20 mouse cellular contexts compared by ENCODE assay signal in genomic region chr2:33628791-33629190, GRCm38 (mm10). TPM values are rescaled to one million over a fixed set of nuclear protein-coding genes. Genes with fewer than 3 reads are reported as not detected.
DNase-seq lines count a peak whose midpoint lies in the region; ATAC-seq and TF ChIP-seq lines count a peak whose summit lies in the region.
"Had no signal": no experiment of that assay in that cellular context is flagged by ENCODE, and none has a peak within 500 bp of the region (broad histone marks: within the 10 kb centered on the region; RNA-seq: fewer than 3 reads in every experiment).

No protein-coding gene starts in this region.

- no peak for TF ChIP-seq POLR2A in limb, embryonic 14.5 days (IDR thresholded peaks at IDR 0.05; ENCODE audit: borderline replicate concordance, extremely low read depth, insufficient read depth, insufficient read length)

- TF ChIP-seq CTCF in forebrain, postnatal 0 days (IDR thresholded peaks at IDR 0.05; ENCODE audit: low read depth) = no peak
- no peak for TF ChIP-seq CTCF in kidney, postnatal 0 days (IDR thresholded peaks at IDR 0.05; ENCODE audit: low read depth)

- H3K36me3 ChIP-seq in forebrain, embryonic 10.5 days (replicated peaks) = no peaks in the 10 kb centered on the region
- no peaks in the 10 kb centered on the region for H3K36me3 ChIP-seq in forebrain, postnatal 0 days (ENCODE audit: insufficient read depth)
- H3K36me3 ChIP-seq in kidney, postnatal 0 days (ENCODE audit: insufficient read depth, low read length) = no peaks in the 10 kb centered on the region
- H3K36me3 ChIP-seq in embryonic facial prominence, embryonic 10.5 days (replicated peaks) = no peaks in the 10 kb centered on the region
- H3K36me3 ChIP-seq in limb, embryonic 14.5 days (ENCODE audit: control insufficient read depth, insufficient read depth, low read length) = peaks cover 3% of the 10 kb centered on the region; the same call in 1 of the 2 replicates
- H3K36me3 ChIP-seq: G1E; heart, embryonic 15.5 days; liver, embryonic 13.5 days; lung, embryonic 15.5 days had no signal

- under 1% methylated on average over 16 of the region's 16 CpGs for WGBS in forebrain, embryonic 10.5 days
- whole genome bisulfite sequencing in forebrain, postnatal 0 days = 5% methylated on average over 16 of the region's 16 CpGs
- 2% methylated on average over 16 of the region's 16 CpGs for WGBS in kidney, postnatal 0 days
- under 1% methylated on average over 16 of the region's 16 CpGs for WGBS in embryonic facial prominence, embryonic 10.5 days
- 5% methylated on average over 16 of the region's 16 CpGs for WGBS in limb, embryonic 14.5 days

- H3K4me3 ChIP-seq in forebrain, embryonic 10.5 days = peak overlapping the region; percentile 9; the same call in 1 of the 2 replicates
- no peak overlapping the region for H3K4me3 ChIP-seq in forebrain, postnatal 0 days (ENCODE audit: low read depth, low read length)
- no peak overlapping the region for H3K4me3 ChIP-seq in kidney, postnatal 0 days (replicated peaks; ENCODE audit: low read depth, low read length)
- peak overlapping the region; percentile 35 for H3K4me3 ChIP-seq in embryonic facial prominence, embryonic 10.5 days
- 0 out of 2 replicates have a peak overlapping the region, but pooled peaks have one; percentile 2 for H3K4me3 ChIP-seq in limb, embryonic 14.5 days (replicated peaks; ENCODE audit: low read length)
- H3K4me3 ChIP-seq: heart, embryonic 15.5 days; liver, embryonic 13.5 days; lung, embryonic 15.5 days had no signal

- no peak overlapping the region for H3K9ac ChIP-seq in forebrain, postnatal 0 days
- H3K9ac ChIP-seq in kidney, postnatal 0 days (ENCODE audit: low read depth, low read length) = no peak overlapping the region
- peak overlapping the region; percentile 95; the same call in 1 of the 2 replicates for H3K9ac ChIP-seq in limb, embryonic 14.5 days (ENCODE audit: low read depth, low read length, severe bottlenecking)
- H3K9ac ChIP-seq: heart, embryonic 15.5 days; liver, embryonic 13.5 days; lung, embryonic 15.5 days had no signal

- intact Hi-C loops in gastrocnemius, postnatal 14 days (cut with DNase I; ENCODE audit: low total_unique reads) = no loop called here

- H3K27ac ChIP-seq in forebrain, embryonic 10.5 days = 0 out of 2 replicates have a peak overlapping the region, but pooled peaks have one; percentile 54
- H3K27ac ChIP-seq in forebrain, postnatal 0 days (ENCODE audit: low read depth, low read length) = no peak overlapping the region
- H3K27ac ChIP-seq in kidney, postnatal 0 days = no peak overlapping the region
- peak overlapping the region; percentile 55; the same call in 1 of the 2 replicates for H3K27ac ChIP-seq in embryonic facial prominence, embryonic 10.5 days (replicated peaks)
- no peak overlapping the region for H3K27ac ChIP-seq in limb, embryonic 14.5 days (replicated peaks; ENCODE audit: low read depth, low read length)
- H3K27ac ChIP-seq: heart, embryonic 15.5 days; liver, embryonic 13.5 days; lung, embryonic 15.5 days had no signal

- no peaks in the 10 kb centered on the region for H3K9me3 ChIP-seq in forebrain, embryonic 10.5 days
- no peaks in the 10 kb centered on the region for H3K9me3 ChIP-seq in forebrain, postnatal 0 days (ENCODE audit: low read length)
- H3K9me3 ChIP-seq in kidney, postnatal 0 days (replicated peaks; ENCODE audit: low read length) = no peaks in the 10 kb centered on the region
- H3K9me3 ChIP-seq in embryonic facial prominence, embryonic 10.5 days = no peaks in the 10 kb centered on the region
- H3K9me3 ChIP-seq in limb, embryonic 14.5 days (ENCODE audit: control insufficient read depth, low read length) = no peaks in the 10 kb centered on the region
- H3K9me3 ChIP-seq: G1E; heart, embryonic 15.5 days; liver, embryonic 13.5 days; lung, embryonic 15.5 days had no signal

- peaks cover 100% of the 10 kb centered on the region for H3K27me3 ChIP-seq in forebrain, embryonic 10.5 days (ENCODE audit: poor library complexity, severe bottlenecking)
- peaks cover 77% of the 10 kb centered on the region for H3K27me3 ChIP-seq in forebrain, postnatal 0 days (ENCODE audit: insufficient read depth, low read length)
- peaks cover 57% of the 10 kb centered on the region for H3K27me3 ChIP-seq in kidney, postnatal 0 days (ENCODE audit: insufficient read depth, low read length)
- H3K27me3 ChIP-seq in embryonic facial prominence, embryonic 10.5 days (replicated peaks; ENCODE audit: low read depth, poor library complexity, severe bottlenecking) = peaks cover 100% of the 10 kb centered on the region
- peaks cover 49% of the 10 kb centered on the region for H3K27me3 ChIP-seq in limb, embryonic 14.5 days (ENCODE audit: control insufficient read depth, insufficient read depth, low read length)

- no peak for ATAC-seq in forebrain, postnatal 0 days
- ATAC-seq in kidney, postnatal 0 days (replicated peaks; ENCODE audit: low FRiP score, low read depth) = peak; percentile 83
- no peak for ATAC-seq in limb, embryonic 14.5 days (ENCODE audit: low FRiP score, low read depth)
- ATAC-seq: CD4-positive, CD25-positive, alpha-beta regulatory T cell, adult 4 months; forebrain, embryonic 16.5 days had no signal

- H3K4me1 ChIP-seq in forebrain, embryonic 10.5 days = peaks cover 86% of the 10 kb centered on the region
- no peaks in the 10 kb centered on the region for H3K4me1 ChIP-seq in forebrain, postnatal 0 days (ENCODE audit: insufficient read depth)
- H3K4me1 ChIP-seq in kidney, postnatal 0 days (replicated peaks; ENCODE audit: insufficient read depth, low read length) = peaks cover 26% of the 10 kb centered on the region
- peaks cover 89% of the 10 kb centered on the region for H3K4me1 ChIP-seq in embryonic facial prominence, embryonic 10.5 days
- H3K4me1 ChIP-seq in limb, embryonic 14.5 days (ENCODE audit: control insufficient read depth, insufficient read depth, low read length) = peaks cover 43% of the 10 kb centered on the region
- H3K4me1 ChIP-seq: liver, embryonic 13.5 days had no signal

- no peak overlapping the region for H3K4me2 ChIP-seq in forebrain, postnatal 0 days (ENCODE audit: low read depth)
- no peak overlapping the region for H3K4me2 ChIP-seq in kidney, postnatal 0 days (ENCODE audit: low read length)
- peak overlapping the region; percentile 64; the same call in 1 of the 2 replicates for H3K4me2 ChIP-seq in limb, embryonic 14.5 days (replicated peaks; ENCODE audit: low read depth, low read length, severe bottlenecking)
- H3K4me2 ChIP-seq: heart, embryonic 15.5 days; liver, embryonic 13.5 days; lung, embryonic 15.5 days had no signal

- peak; percentile 58 for DNase-seq in forebrain, embryonic 10.5 days (ENCODE audit: extremely low spot score, low spot score)
- no peak for DNase-seq in forebrain, postnatal 0 days
- DNase-seq in kidney, postnatal 0 days (ENCODE audit: low spot score) = peak; percentile 87
- no peak for DNase-seq in kidney, adult 8-10 months
- DNase-seq in embryonic facial prominence, embryonic 10.5 days (ENCODE audit: low spot score) = peak; percentile 77
- no peak for DNase-seq in limb, embryonic 14.5 days (ENCODE audit: low spot score)
- no peak for DNase-seq in gastrocnemius, postnatal 14 days
- DNase-seq in layer of hippocampus, postnatal 14 days (ENCODE audit: low spot score in 2 of 2) = no peak
- DNase-seq: cerebellum, adult 9-10 months; heart, adult 18-20 months; kidney, adult 9 months; liver, embryonic 13.5 days; retina, postnatal 1 day; right cerebral cortex, postnatal 4 days; thymus, postnatal 4 days had no signal

RNA-seq across cellular contexts. Expression of gene Lmx1b, which starts 11.5 kb away (rescaled TPM):
- 1.3 and 1.5 TPM in 2 replicates for polyA plus RNA-seq in forebrain, embryonic 10.5 days (2016; fragmentation: Nextera tagmentation; extraction: Ambion mirVana)
- 0.54 and 2.0 TPM in 2 replicates for total RNA-seq in forebrain, postnatal 0 days (2014; rRNA removed)
- 0.05 and 0.24 TPM in 2 replicates for polyA plus RNA-seq in forebrain, postnatal 0 days (2015; fragmentation: Nextera tagmentation; extraction: Ambion mirVana)
- polyA plus RNA-seq in kidney, postnatal 0 days (2015; fragmentation: Nextera tagmentation; extraction: Ambion mirVana) = 0.82 and 0.88 TPM in 2 replicates
- 0.85 and 0.99 TPM in 2 replicates for polyA plus RNA-seq in embryonic facial prominence, embryonic 10.5 days (2016; fragmentation: Nextera tagmentation; extraction: Ambion mirVana)
- polyA plus RNA-seq in limb, embryonic 14.5 days (2012; rRNA removed) = 28.3 and 40.0 TPM in 2 replicates
- 6.3 and 8.4 TPM in 2 replicates for polyA plus RNA-seq in limb, embryonic 14.5 days (2014; fragmentation: Nextera tagmentation; extraction: Ambion mirVana)
- total RNA-seq in gastrocnemius, postnatal 14 days (2021) = under 1 TPM; 0.39 to 0.51 TPM
- total RNA-seq in layer of hippocampus, postnatal 14 days (2021) = under 1 TPM; 0.17 to 0.28 TPM
- polyA plus RNA-seq: CD4-positive, CD25-positive, alpha-beta regulatory T cell, adult 4 months; forebrain, embryonic 16.5 days; G1E; heart, embryonic 15.5 days; liver, embryonic 13.5 days had no signal

Comparison
In these comparisons a context has a peak if more than half of its experiments do, and no peak if none do; other contexts are left out.
1. DNase-seq: peak in forebrain, embryonic 10.5 days (single experiment), kidney, postnatal 0 days (single experiment) and embryonic facial prominence, embryonic 10.5 days (single experiment); none in forebrain, postnatal 0 days (single experiment), kidney, adult 8-10 months (0 of 2), limb, embryonic 14.5 days (single experiment), gastrocnemius, postnatal 14 days (single experiment) and layer of hippocampus, postnatal 14 days (0 of 2).
2. H3K27ac ChIP-seq: peak in forebrain, embryonic 10.5 days (single experiment) and embryonic facial prominence, embryonic 10.5 days (single experiment); none in forebrain, postnatal 0 days (single experiment), kidney, postnatal 0 days (single experiment) and limb, embryonic 14.5 days (single experiment).
3. H3K4me3 ChIP-seq: peak in forebrain, embryonic 10.5 days (single experiment), embryonic facial prominence, embryonic 10.5 days (single experiment) and limb, embryonic 14.5 days (single experiment); none in forebrain, postnatal 0 days (single experiment) and kidney, postnatal 0 days (single experiment).